Comparison of ENCODE assay signal across 8 mouse cellular contexts in the genomic region with DNA sequence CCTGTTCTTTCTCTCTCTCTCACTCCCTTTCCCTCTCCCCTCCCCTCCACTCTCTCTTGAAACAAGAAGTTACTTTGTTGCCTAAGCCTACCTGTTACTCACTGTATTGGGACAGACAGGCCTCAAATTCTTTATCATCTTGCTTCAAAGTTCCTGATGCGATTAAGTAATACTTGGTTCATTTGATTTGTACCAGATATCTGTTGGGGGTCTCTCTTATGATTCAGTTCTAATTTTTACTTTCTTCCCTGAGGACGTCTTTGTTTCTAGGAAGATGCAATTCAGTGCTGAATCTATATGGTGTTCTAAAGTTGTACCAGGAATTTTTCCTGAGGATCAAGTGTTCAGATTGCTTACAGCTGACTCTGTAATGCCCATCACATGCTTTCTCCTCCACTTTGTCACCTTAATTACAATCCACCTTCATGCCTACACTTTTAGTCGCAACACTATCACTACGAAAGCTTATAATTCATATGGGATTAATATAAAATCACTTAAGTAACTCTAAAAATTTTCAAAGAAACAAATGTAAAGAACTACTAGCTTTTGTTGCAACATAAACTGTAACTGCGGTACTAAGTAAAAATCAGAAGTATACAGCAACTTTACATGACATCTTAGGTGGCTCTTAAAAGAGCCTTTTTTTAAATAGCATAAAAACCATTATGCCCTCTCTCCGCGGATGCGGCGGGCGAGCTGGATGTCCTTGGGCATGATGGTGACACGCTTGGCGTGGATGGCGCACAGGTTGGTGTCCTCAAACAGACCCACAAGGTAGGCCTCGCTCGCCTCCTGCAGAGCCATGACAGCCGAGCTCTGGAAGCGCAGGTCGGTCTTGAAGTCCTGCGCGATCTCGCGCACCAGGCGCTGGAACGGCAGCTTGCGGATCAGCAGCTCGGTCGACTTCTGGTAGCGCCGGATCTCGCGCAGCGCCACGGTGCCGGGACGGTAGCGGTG. TPM values are rescaled to one million over a fixed set of nuclear protein-coding genes. Genes with fewer than 3 reads are reported as not detected.
DNase-seq lines count a peak whose midpoint lies in the region; ATAC-seq and TF ChIP-seq lines count a peak whose summit lies in the region.

No protein-coding gene starts in this region.

- no peak for TF ChIP-seq EP300 in lung, postnatal 0 days (IDR thresholded peaks at IDR 0.05)

- no peak overlapping the region for H3K27ac ChIP-seq in lung, postnatal 0 days (ENCODE audit: low read length)
- H3K27ac ChIP-seq in embryonic facial prominence, embryonic 12.5 days, result peak overlapping the region; percentile 98
- peak overlapping the region; percentile 98 for H3K27ac ChIP-seq in limb, embryonic 10.5 days
- H3K27ac ChIP-seq in stomach, embryonic 14.5 days (ENCODE audit: low read length), result peak overlapping the region; percentile 82

- no peak for TF ChIP-seq CTCF in lung, postnatal 0 days (IDR thresholded peaks at IDR 0.05)

- no peak overlapping the region for H3K9ac ChIP-seq in lung, postnatal 0 days (replicated peaks; ENCODE audit: low read depth)
- H3K9ac ChIP-seq in embryonic facial prominence, embryonic 12.5 days, result peak overlapping the region; percentile 60
- peak overlapping the region; percentile 57 for H3K9ac ChIP-seq in stomach, embryonic 14.5 days (replicated peaks; ENCODE audit: low read depth, low read length)

- no peak for DNase-seq in lung, postnatal 0 days (ENCODE audit: low spot score)
- DNase-seq in lung, postnatal 36 days, result no peak
- no peak for DNase-seq in limb, embryonic 10.5 days (ENCODE audit: low spot score)
- no peak for DNase-seq in urinary bladder, postnatal 14 days (ENCODE audit: low spot score)
- DNase-seq in cerebellum, adult 8-10 months, result no peak
- DNase-seq in layer of hippocampus, postnatal 10 days (ENCODE audit: low spot score in 2 of 2), result no peak

- WGBS in lung, postnatal 0 days, result 1% methylated on average over 16 of the region's 36 CpGs
- 1% methylated on average over 16 of the region's 36 CpGs for WGBS in embryonic facial prominence, embryonic 12.5 days
- 2% methylated on average over 15 of the region's 36 CpGs for WGBS in limb, embryonic 10.5 days
- WGBS in stomach, embryonic 14.5 days, result under 1% methylated on average over 16 of the region's 36 CpGs

- H3K4me2 ChIP-seq in lung, postnatal 0 days (replicated peaks; ENCODE audit: low read depth, low read length), result peak overlapping the region; percentile 55
- peak overlapping the region; percentile 55 for H3K4me2 ChIP-seq in embryonic facial prominence, embryonic 12.5 days (replicated peaks)
- H3K4me2 ChIP-seq in stomach, embryonic 14.5 days (replicated peaks; ENCODE audit: low read depth, low read length), result peak overlapping the region; percentile 71

- H3K27me3 ChIP-seq in lung, postnatal 0 days (replicated peaks; ENCODE audit: insufficient read depth, low read length), result no peaks in the 10 kb centered on the region
- no peaks in the 10 kb centered on the region for H3K27me3 ChIP-seq in embryonic facial prominence, embryonic 12.5 days
- H3K27me3 ChIP-seq in limb, embryonic 10.5 days (ENCODE audit: low read depth, poor library complexity, severe bottlenecking), result no peaks in the 10 kb centered on the region
- H3K27me3 ChIP-seq in stomach, embryonic 14.5 days (ENCODE audit: control insufficient read depth, insufficient read depth, low read length), result no peaks in the 10 kb centered on the region

- no peaks in the 10 kb centered on the region for H3K9me3 ChIP-seq in lung, postnatal 0 days (ENCODE audit: low read length)
- H3K9me3 ChIP-seq in embryonic facial prominence, embryonic 12.5 days, result no peaks in the 10 kb centered on the region
- H3K9me3 ChIP-seq in limb, embryonic 10.5 days (replicated peaks), result no peaks in the 10 kb centered on the region
- H3K9me3 ChIP-seq in stomach, embryonic 14.5 days (ENCODE audit: control insufficient read depth, low read depth, low read length), result no peaks in the 10 kb centered on the region

- no peaks in the 10 kb centered on the region for H3K36me3 ChIP-seq in lung, postnatal 0 days (ENCODE audit: insufficient read depth, low read length)
- H3K36me3 ChIP-seq in embryonic facial prominence, embryonic 12.5 days, result no peaks in the 10 kb centered on the region
- no peaks in the 10 kb centered on the region for H3K36me3 ChIP-seq in limb, embryonic 10.5 days
- no peaks in the 10 kb centered on the region for H3K36me3 ChIP-seq in stomach, embryonic 14.5 days (ENCODE audit: control insufficient read depth, insufficient read depth, low read length)

- no peaks in the 10 kb centered on the region; the same call in 1 of the 2 replicates for H3K4me1 ChIP-seq in lung, postnatal 0 days (ENCODE audit: insufficient read depth, low read depth, low read length)
- H3K4me1 ChIP-seq in embryonic facial prominence, embryonic 12.5 days, result peaks cover 18% of the 10 kb centered on the region; the same call in 1 of the 2 replicates
- H3K4me1 ChIP-seq in limb, embryonic 10.5 days, result peaks cover 28% of the 10 kb centered on the region
- H3K4me1 ChIP-seq in stomach, embryonic 14.5 days (ENCODE audit: control insufficient read depth, insufficient read depth, low read length), result peaks cover 18% of the 10 kb centered on the region

- H3K4me3 ChIP-seq in lung, postnatal 0 days (ENCODE audit: low read depth, low read length), result peak overlapping the region; percentile 12; the same call in 1 of the 2 replicates
- H3K4me3 ChIP-seq in embryonic facial prominence, embryonic 12.5 days, result peak overlapping the region; percentile 40
- H3K4me3 ChIP-seq in limb, embryonic 10.5 days, result peak overlapping the region; percentile 59
- H3K4me3 ChIP-seq in stomach, embryonic 14.5 days (ENCODE audit: low read depth, low read length), result peak overlapping the region; percentile 35

- no peak for ATAC-seq in lung, postnatal 0 days
- no peak for ATAC-seq in embryonic facial prominence, embryonic 12.5 days (ENCODE audit: insufficient number of reproducible peaks, insufficient read depth, low FRiP score, low TSS enrichment)
- ATAC-seq in stomach, embryonic 14.5 days (ENCODE audit: insufficient number of reproducible peaks, insufficient read depth, low FRiP score, low read depth), result no peak

RNA-seq across cellular contexts. Expression of a gene that starts 0.7 kb away (rescaled TPM):
- 0.27 TPM in 1 of 2 replicates, not detected in the other for polyA plus RNA-seq in lung, postnatal 0 days (2015; fragmentation: Nextera tagmentation; extraction: Ambion mirVana)
- polyA plus RNA-seq in embryonic facial prominence, embryonic 12.5 days (2016; fragmentation: Nextera tagmentation; extraction: Ambion mirVana), result 19.2 and 19.3 TPM in 2 replicates
- 9.6 TPM in 2 replicates for polyA plus RNA-seq in limb, embryonic 10.5 days (2016; fragmentation: Nextera tagmentation; extraction: Ambion mirVana)
- polyA plus RNA-seq in stomach, embryonic 14.5 days (2014; fragmentation: Nextera tagmentation; extraction: Ambion mirVana), result 6.1 and 8.4 TPM in 2 replicates
- total RNA-seq in layer of hippocampus, postnatal 10 days (2021), result 10 to 100 TPM; 23.5 to 26.8 TPM

RNA-seq across cellular contexts. Expression of a gene that starts 1.8 kb away (rescaled TPM):
- 0.99 TPM in 1 of 2 replicates, not detected in the other for polyA plus RNA-seq in lung, postnatal 0 days (2015; fragmentation: Nextera tagmentation; extraction: Ambion mirVana)
- 3.6 and 5.0 TPM in 2 replicates for polyA plus RNA-seq in embryonic facial prominence, embryonic 12.5 days (2016; fragmentation: Nextera tagmentation; extraction: Ambion mirVana)
- 3.5 and 3.7 TPM in 2 replicates for polyA plus RNA-seq in limb, embryonic 10.5 days (2016; fragmentation: Nextera tagmentation; extraction: Ambion mirVana)
- polyA plus RNA-seq in stomach, embryonic 14.5 days (2014; fragmentation: Nextera tagmentation; extraction: Ambion mirVana), result 2.0 and 2.1 TPM in 2 replicates
- total RNA-seq in layer of hippocampus, postnatal 10 days (2021), result 10 to 100 TPM; 38.1 to 45.9 TPM

RNA-seq across cellular contexts. Expression of a gene that starts 6.1 kb away (rescaled TPM):
- 38.9 and 43.3 TPM in 2 replicates for polyA plus RNA-seq in lung, postnatal 0 days (2015; fragmentation: Nextera tagmentation; extraction: Ambion mirVana)
- 20.5 and 22.8 TPM in 2 replicates for polyA plus RNA-seq in embryonic facial prominence, embryonic 12.5 days (2016; fragmentation: Nextera tagmentation; extraction: Ambion mirVana)
- polyA plus RNA-seq in limb, embryonic 10.5 days (2016; fragmentation: Nextera tagmentation; extraction: Ambion mirVana), result 8.6 and 11.8 TPM in 2 replicates
- 38.5 and 39.4 TPM in 2 replicates for polyA plus RNA-seq in stomach, embryonic 14.5 days (2014; fragmentation: Nextera tagmentation; extraction: Ambion mirVana)
- total RNA-seq in layer of hippocampus, postnatal 10 days (2021), result 100 to 1,000 TPM in 1 of 2 experiments, 10 to 100 TPM in 1; 87.1 to 106 TPM

RNA-seq across cellular contexts. Expression of a gene that starts 6.2 kb away (rescaled TPM):
- 5.3 and 6.1 TPM in 2 replicates for polyA plus RNA-seq in lung, postnatal 0 days (2015; fragmentation: Nextera tagmentation; extraction: Ambion mirVana)
- polyA plus RNA-seq in embryonic facial prominence, embryonic 12.5 days (2016; fragmentation: Nextera tagmentation; extraction: Ambion mirVana), result 58.7 and 62.9 TPM in 2 replicates
- 55.9 and 60.6 TPM in 2 replicates for polyA plus RNA-seq in limb, embryonic 10.5 days (2016; fragmentation: Nextera tagmentation; extraction: Ambion mirVana)
- polyA plus RNA-seq in stomach, embryonic 14.5 days (2014; fragmentation: Nextera tagmentation; extraction: Ambion mirVana), result 38.8 and 50.2 TPM in 2 replicates
- total RNA-seq in layer of hippocampus, postnatal 10 days (2021), result 10 to 100 TPM; 65.7 to 68.4 TPM

RNA-seq across cellular contexts. Expression of a gene that starts 7.4 kb away (rescaled TPM):
- polyA plus RNA-seq in lung, postnatal 0 days (2015; fragmentation: Nextera tagmentation; extraction: Ambion mirVana), result 2.6 and 3.0 TPM in 2 replicates
- 14.0 and 23.7 TPM in 2 replicates for polyA plus RNA-seq in embryonic facial prominence, embryonic 12.5 days (2016; fragmentation: Nextera tagmentation; extraction: Ambion mirVana)
- polyA plus RNA-seq in limb, embryonic 10.5 days (2016; fragmentation: Nextera tagmentation; extraction: Ambion mirVana), result 6.3 and 9.7 TPM in 2 replicates
- 11.1 and 11.8 TPM in 2 replicates for polyA plus RNA-seq in stomach, embryonic 14.5 days (2014; fragmentation: Nextera tagmentation; extraction: Ambion mirVana)
- total RNA-seq in layer of hippocampus, postnatal 10 days (2021), result 10 to 100 TPM; 67.7 to 73.1 TPM
